Mouse (Mus musculus) CH12.LX (cell line): ENCODE results near the gene Adtrp. TPM values are rescaled to one million over a fixed set of nuclear protein-coding genes. Genes with fewer than 3 reads are reported as not detected.

Source experiments
- DNase-seq: peaks from one replicate; pipeline ENCODE4 v3.0.0-alpha.2; 2013; ENCODE audit errors: extremely low read depth
- H3K27ac ChIP-seq: 2 replicates; pipeline ENCODE4 v1.5.1; 2012; ENCODE audit warnings: low read depth, mild to moderate bottlenecking, control low read depth, moderate library complexity; ENCODE audit not compliant: insufficient read depth
- H3K27me3 ChIP-seq: replicated peaks from 2 replicates; pipeline ENCODE3; 2012; ENCODE audit warnings: inconsistent platforms
- H3K36me3 ChIP-seq, 2 experiments: replicated peaks in 1 of 2; 2 replicates each; pipeline versions ENCODE3 to v1.6.1; 2012; ENCODE audit warnings: inconsistent platforms in 1 of 2, low read length in 1 of 2, mild to moderate bottlenecking in 1 of 2, mixed read lengths in 1 of 2, moderate library complexity in 1 of 2; ENCODE audit not compliant: control insufficient read depth in 1 of 2, insufficient read depth in 1 of 2
- H3K4me1 ChIP-seq, 2 experiments: 2 replicates each; pipeline ENCODE4 v1.6.1; 2012; ENCODE audit warnings: inconsistent platforms in 1 of 2, moderate library complexity in 1 of 2; ENCODE audit not compliant: insufficient read depth in 2 of 2, control insufficient read depth in 1 of 2
- H3K4me2 ChIP-seq: 2 replicates; pipeline ENCODE4 v1.6.1; 2012; ENCODE audit warnings: low read depth, mild to moderate bottlenecking, control low read depth; ENCODE audit not compliant: poor library complexity, insufficient read depth, severe bottlenecking
- H3K4me3 ChIP-seq, 3 experiments: fragments of 150-350 bp in 1 of 3; sonication (generic) in 1 of 3; replicated peaks in 1 of 3; 2 replicates each; pipeline versions ENCODE3 to v1.5.1; 2011 to 2012; ENCODE audit warnings: low read depth in 2 of 3, low read length in 2 of 3, mild to moderate bottlenecking in 2 of 3, moderate library complexity in 2 of 3, control low read depth in 1 of 3, improper control_type of control experiment in 1 of 3, inconsistent platforms in 1 of 3, mixed read lengths in 1 of 3; ENCODE audit not compliant: poor library complexity in 1 of 3
- H3K79me2 ChIP-seq: replicated peaks from 2 replicates; pipeline ENCODE4 v1.6.1; 2012; ENCODE audit warnings: mild to moderate bottlenecking, moderate library complexity; ENCODE audit not compliant: control insufficient read depth, poor library complexity, insufficient read depth, severe bottlenecking; ENCODE audit errors: extremely low read depth
- H3K9ac ChIP-seq: 2 replicates; pipeline ENCODE4 v1.6.1; 2012; ENCODE audit warnings: low read depth, mild to moderate bottlenecking, control low read depth, moderate library complexity; ENCODE audit not compliant: insufficient read depth
- H3K9me3 ChIP-seq: replicated peaks from 2 replicates; pipeline ENCODE3; 2012; ENCODE audit warnings: low read length, inconsistent platforms, mixed read lengths
- BHLHE40 ChIP-seq: IDR thresholded peaks from 2 replicates; pipeline ENCODE4 v1.6.1; 2011; ENCODE audit warnings: mild to moderate bottlenecking, low read depth, low read length, improper control_type of control experiment
- CTCF ChIP-seq, 2 experiments: IDR thresholded peaks in 1 of 2; conservative IDR thresholded peaks in 1 of 2; 2 replicates each; pipeline ENCODE4 v1.5.1; 2011 to 2012; ENCODE audit warnings: low read depth in 2 of 2, low read length in 2 of 2, improper control_type of control experiment in 1 of 2, inconsistent platforms in 1 of 2, mild to moderate bottlenecking in 1 of 2, moderate library complexity in 1 of 2
- E2F4 ChIP-seq: IDR thresholded peaks from 2 replicates; pipeline ENCODE4 v1.6.1; 2011; ENCODE audit warnings: low read depth, low read length, improper control_type of control experiment; ENCODE audit not compliant: insufficient replicate concordance
- ELF1 ChIP-seq: IDR thresholded peaks from 2 replicates; pipeline ENCODE4 v1.6.1; 2014; ENCODE audit warnings: low read depth, mild to moderate bottlenecking, inconsistent platforms, low read length, improper control_type of control experiment
- EP300 ChIP-seq: IDR thresholded peaks from 2 replicates; pipeline ENCODE4 v1.6.1; 2011; ENCODE audit warnings: low read length, improper control_type of control experiment
- ETS1 ChIP-seq: conservative IDR thresholded peaks from 2 replicates; pipeline ENCODE4 v1.6.1; 2012; ENCODE audit warnings: low read depth, mild to moderate bottlenecking, inconsistent platforms, low read length, improper control_type of control experiment, moderate library complexity
- GABPA ChIP-seq: IDR thresholded peaks from 2 replicates; pipeline ENCODE4 v1.6.1; 2012; ENCODE audit warnings: low read depth, low read length, improper control_type of control experiment, inconsistent platforms; ENCODE audit not compliant: insufficient replicate concordance
- JUN ChIP-seq: IDR thresholded peaks from 2 replicates; pipeline ENCODE4 v1.6.1; 2011; ENCODE audit warnings: low read depth, mild to moderate bottlenecking, low read length, improper control_type of control experiment, moderate library complexity; ENCODE audit not compliant: insufficient read depth
- JUND ChIP-seq: conservative IDR thresholded peaks from 2 replicates; pipeline ENCODE4 v1.6.1; 2011; ENCODE audit warnings: low read depth, low read length, improper control_type of control experiment
- MAFK ChIP-seq: IDR thresholded peaks from 2 replicates; pipeline ENCODE4 v1.6.1; 2011; ENCODE audit warnings: low read length, improper control_type of control experiment; ENCODE audit not compliant: insufficient replicate concordance
- MAX ChIP-seq: IDR thresholded peaks from 2 replicates; pipeline ENCODE4 v1.6.1; 2011; ENCODE audit warnings: low read length, improper control_type of control experiment
- MAZ ChIP-seq: IDR thresholded peaks from 2 replicates; pipeline ENCODE4 v1.6.1; 2012; ENCODE audit warnings: low read depth, mild to moderate bottlenecking, inconsistent platforms, low read length, improper control_type of control experiment, moderate library complexity
- MEF2A ChIP-seq: IDR thresholded peaks from 2 replicates; pipeline ENCODE4 v1.6.1; 2014; ENCODE audit warnings: low read depth, mild to moderate bottlenecking, inconsistent platforms, low read length, improper control_type of control experiment, borderline replicate concordance
- MXI1 ChIP-seq: IDR thresholded peaks from 2 replicates; pipeline ENCODE4 v1.6.1; 2011; ENCODE audit warnings: mild to moderate bottlenecking, low read depth, low read length, improper control_type of control experiment
- MYC ChIP-seq: IDR thresholded peaks from 2 replicates; pipeline ENCODE4 v1.6.1; 2011; ENCODE audit warnings: low read depth, mild to moderate bottlenecking, improper control_type of control experiment, low read length
- NELFE ChIP-seq: IDR thresholded peaks from 2 replicates; pipeline ENCODE4 v1.6.1; 2011; ENCODE audit warnings: low read depth, low read length, improper control_type of control experiment
- NRF1 ChIP-seq: IDR thresholded peaks from 2 replicates; pipeline ENCODE4 v1.6.1; 2014; ENCODE audit warnings: low read depth, mild to moderate bottlenecking, inconsistent platforms, low read length, improper control_type of control experiment, moderate library complexity
- PAX5 ChIP-seq: IDR thresholded peaks from 2 replicates; pipeline ENCODE4 v1.6.1; 2012; ENCODE audit warnings: low read length, inconsistent platforms, mixed read lengths
- POLR2A ChIP-seq: IDR thresholded peaks from 2 replicates; pipeline ENCODE4 v1.6.1; 2011; ENCODE audit warnings: low read depth, mild to moderate bottlenecking, improper control_type of control experiment, low read length
- RAD21 ChIP-seq: IDR thresholded peaks from 2 replicates; pipeline ENCODE4 v1.6.1; 2011; ENCODE audit warnings: low read depth, mild to moderate bottlenecking, low read length, improper control_type of control experiment, moderate library complexity
- SIN3A ChIP-seq: IDR thresholded peaks from 2 replicates; pipeline ENCODE4 v1.6.1; 2012; ENCODE audit warnings: low read length, improper control_type of control experiment, inconsistent platforms
- SMC3 ChIP-seq: IDR thresholded peaks from 2 replicates; pipeline ENCODE4 v1.6.1; 2011; ENCODE audit warnings: low read depth, low read length, improper control_type of control experiment
- TBP ChIP-seq: conservative IDR thresholded peaks from 2 replicates; pipeline ENCODE4 v1.6.1; 2011; ENCODE audit warnings: low read depth, low read length, improper control_type of control experiment
- TCF12 ChIP-seq: IDR thresholded peaks from 2 replicates; pipeline ENCODE4 v1.6.1; 2014; ENCODE audit warnings: low read depth, mild to moderate bottlenecking, inconsistent platforms, low read length, improper control_type of control experiment
- UBTF ChIP-seq: IDR thresholded peaks from 2 replicates; pipeline ENCODE4 v1.6.1; 2012; ENCODE audit warnings: low read depth, mild to moderate bottlenecking, inconsistent platforms, low read length, improper control_type of control experiment, moderate library complexity
- USF1 ChIP-seq: IDR thresholded peaks from 2 replicates; pipeline ENCODE4 v1.6.1; 2014; ENCODE audit warnings: low read depth, mild to moderate bottlenecking, inconsistent platforms, low read length, improper control_type of control experiment
- USF2 ChIP-seq: conservative IDR thresholded peaks from 2 replicates; pipeline ENCODE4 v1.6.1; 2011; ENCODE audit warnings: low read depth, low read length, improper control_type of control experiment
- ZC3H11A ChIP-seq: IDR thresholded peaks from 2 replicates; pipeline ENCODE4 v1.6.1; 2012; ENCODE audit warnings: low read depth, mild to moderate bottlenecking, inconsistent platforms, low read length, improper control_type of control experiment
- ZKSCAN1 ChIP-seq: IDR thresholded peaks from 2 replicates; pipeline ENCODE4 v1.6.1; 2012; ENCODE audit warnings: low read depth, inconsistent platforms, low read length, improper control_type of control experiment, borderline replicate concordance
- ZMIZ1 ChIP-seq: IDR thresholded peaks from 2 replicates; pipeline ENCODE4 v1.6.1; 2012; ENCODE audit warnings: low read depth, mild to moderate bottlenecking, inconsistent platforms, low read length, improper control_type of control experiment
- ZNF384 ChIP-seq: IDR thresholded peaks from 2 replicates; pipeline ENCODE4 v1.6.1; 2012; ENCODE audit warnings: low read depth, low read length, improper control_type of control experiment, inconsistent platforms
- dilution Hi-C: fragments of 300-500 bp; cut with MboI; formaldehyde crosslinking; loops from 2 replicates; pipeline ENCODE4 v1.14.3; 2020; ENCODE audit warnings: low sequenced_read_pairs; ENCODE audit not compliant: extremely low pct_unique_long_range_greater_than_20kb, extremely low pct_ligation_motif_present
- in situ Hi-C: fragments of 300-500 bp; cut with MboI; formaldehyde crosslinking; loops from 3 replicates; pipeline ENCODE4 v1.14.3; 2019; ENCODE audit warnings: low sequenced_read_pairs, low pct_ligation_motif_present, low pct_unique_long_range_greater_than_20kb, mixed read lengths
- polyA plus RNA-seq: library from polyadenylated mRNA; unstranded; fragments of >175 nt; gene quantifications from 2 replicates; pipeline ENCODE4 v1.2.1, GENCODE M21; 2012; ENCODE audit warnings: low read depth; ENCODE audit not compliant: insufficient read length
- total RNA-seq, 2 experiments: library from RNA; depleted of rRNA; stranded (reverse); fragments of 300-350 nt in 1 of 2; fragments of >200 nt in 1 of 2; gene quantifications; 2 replicates each; pipeline ENCODE4 v1.2.3; 2012 to 2014

The Adtrp gene
- total and polyA plus RNA-seq, 3 experiments, result 4.2 to 37.1 (median 7.2) TPM

DNA sequence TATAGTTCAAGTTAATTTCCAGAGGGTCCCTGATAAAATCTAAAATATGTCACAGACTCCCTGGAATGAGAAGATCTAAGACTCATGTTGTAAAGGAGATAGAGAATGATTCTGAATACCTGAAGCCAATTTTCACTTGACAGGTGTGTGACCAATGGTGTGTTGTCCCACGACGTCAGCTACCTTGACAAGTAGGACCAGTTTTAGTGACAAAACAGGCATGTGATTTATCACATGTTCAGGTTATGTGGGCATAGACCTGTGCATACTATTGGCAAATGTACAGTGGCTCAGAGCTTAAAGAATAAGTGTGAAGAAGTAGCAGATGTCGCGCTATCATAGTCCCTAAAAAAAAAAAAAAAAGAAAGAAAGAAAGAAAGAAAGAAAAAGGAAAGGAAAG is 38.6 kb upstream of the Adtrp start:
- DNase-seq, result no peak
- no peak for TF ChIP-seq NELFE
- no peak for TF ChIP-seq USF1
- no peak for TF ChIP-seq SIN3A
- no peak for TF ChIP-seq ETS1
- TF ChIP-seq RAD21, result no peak
- no peak for TF ChIP-seq CTCF (conservative IDR thresholded peaks at IDR 0.05 in 1 of 2, IDR thresholded peaks at IDR 0.05 in 1 of 2; ENCODE audit: low read depth in 2 of 2, low read length in 2 of 2)
- TF ChIP-seq MXI1, result no peak
- TF ChIP-seq ELF1, result no peak
- TF ChIP-seq ZNF384, result no peak
- no peak for TF ChIP-seq E2F4
- TF ChIP-seq POLR2A, result no peak
- TF ChIP-seq UBTF, result no peak
- TF ChIP-seq MAFK, result no peak
- TF ChIP-seq, all 38 proteins: peak for 0
- H3K4me1 ChIP-seq, result peaks cover 12 to 45% of the 10 kb centered on the region in 2 experiments
- H3K36me3 ChIP-seq, result peaks cover 0 to 2% of the 10 kb centered on the region in 2 experiments
- no peaks in the 10 kb centered on the region for H3K9me3 ChIP-seq
- no peaks in the 10 kb centered on the region for H3K27me3 ChIP-seq
- no peak overlapping the region for H3K4me3 ChIP-seq
- H3K79me2 ChIP-seq, result no peaks in the 10 kb centered on the region
- no peak overlapping the region for H3K9ac ChIP-seq
- H3K4me2 ChIP-seq, result no peak overlapping the region
- in situ Hi-C loops, result loop anchor here (10.0 kb wide), 1 partner anchor 121 kb away; no protein-coding TSS in a partner anchor
- H3K27ac ChIP-seq, result no peak overlapping the region
- dilution Hi-C loops, result no loop called here

DNA sequence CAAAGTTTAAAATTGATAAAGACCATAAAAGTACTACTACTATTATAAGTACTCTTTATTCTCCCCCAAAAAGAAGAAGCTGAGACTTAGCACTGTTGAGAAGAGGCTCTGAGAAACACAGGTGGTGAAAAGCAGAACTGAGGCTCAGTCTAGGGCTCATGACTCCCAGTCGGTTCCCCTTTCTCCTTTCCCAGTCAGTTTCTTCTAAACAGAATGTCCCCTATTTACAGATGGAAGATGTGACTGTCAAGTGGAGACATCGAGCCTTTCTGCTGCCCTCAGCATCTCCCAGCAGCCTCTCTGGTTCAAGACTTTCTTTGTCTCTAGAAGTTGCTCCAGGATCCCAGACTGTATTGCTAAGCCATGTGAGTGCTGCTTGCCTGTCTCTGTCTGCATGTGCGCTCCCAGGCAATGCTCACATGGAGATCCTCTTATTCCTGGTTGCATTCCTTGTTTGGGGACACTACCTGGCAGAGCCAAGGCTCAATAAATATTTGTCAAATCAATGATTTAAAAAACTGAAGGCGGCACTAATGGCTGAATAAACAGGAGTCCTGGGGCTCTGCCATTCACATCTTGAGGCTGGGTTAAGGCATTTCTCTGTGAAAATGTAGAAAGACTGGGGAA is 36.3 kb upstream of the Adtrp start:
- H3K4me2 ChIP-seq, result 0 out of 2 replicates have a peak overlapping the region, but pooled peaks have one; percentile 8
- no peaks in the 10 kb centered on the region for H3K9me3 ChIP-seq
- peaks cover 20 to 63% of the 10 kb centered on the region in 2 experiments for H3K4me1 ChIP-seq
- no peak overlapping the region; the same call in 1 of the 2 replicates for H3K9ac ChIP-seq
- H3K79me2 ChIP-seq, result no peaks in the 10 kb centered on the region
- in situ Hi-C loops, result loop anchor here (10.0 kb wide), 1 partner anchor 119 kb away; no protein-coding TSS in a partner anchor
- peak; percentile 95 for DNase-seq
- dilution Hi-C loops, result no loop called here
- no peak overlapping the region for H3K4me3 ChIP-seq
- H3K36me3 ChIP-seq, result peaks cover 0 to 2% of the 10 kb centered on the region in 2 experiments
- H3K27me3 ChIP-seq, result no peaks in the 10 kb centered on the region
- H3K27ac ChIP-seq, result peak overlapping the region; percentile 47
- no peak for TF ChIP-seq ZC3H11A
- TF ChIP-seq MEF2A, result peak; percentile 90
- no peak for TF ChIP-seq ELF1
- TF ChIP-seq JUN, result peak; percentile 77
- peak; percentile 43; the same call in 1 of the 2 replicates for TF ChIP-seq POLR2A
- peak; percentile 84; the same call in 1 of the 2 replicates for TF ChIP-seq TBP
- TF ChIP-seq MAFK, result peak; percentile 97
- no peak for TF ChIP-seq MXI1
- TF ChIP-seq ZNF384, result no peak
- peak; percentile 31 for TF ChIP-seq SMC3
- TF ChIP-seq USF2, result no peak
- TF ChIP-seq CTCF (conservative IDR thresholded peaks at IDR 0.05 in 1 of 2, IDR thresholded peaks at IDR 0.05 in 1 of 2; ENCODE audit: low read depth in 2 of 2, low read length in 2 of 2), result no peak
- TF ChIP-seq JUND, result peak; percentile 89
- no peak for TF ChIP-seq ZKSCAN1
- peak; percentile 98 for TF ChIP-seq TCF12
- TF ChIP-seq EP300, result peak; percentile 100
- TF ChIP-seq MAX, result no peak
- TF ChIP-seq MYC, result peak; percentile 80
- no peak for TF ChIP-seq MAZ
- TF ChIP-seq NRF1, result no peak
- TF ChIP-seq BHLHE40, result peak; percentile 81
- no peak for TF ChIP-seq UBTF
- no peak for TF ChIP-seq USF1
- no peak for TF ChIP-seq PAX5
- peak; percentile 27 for TF ChIP-seq RAD21
- TF ChIP-seq ZMIZ1, result no peak
- TF ChIP-seq GABPA, result no peak
